Mouse (Mus musculus) lung, postnatal 10 days (tissue): ENCODE data around the gene Serpinb6a.
A peak's percentile ranks its signal among the peaks of the same experiment; 100 is the strongest.

ENCODE experiments used
- DNase-seq: peaks from one replicate; pipeline ENCODE4 v3.0.0; 2021

Serpinb6a gene

GRCm38 (mm10) chr13:33905176-33905954 lies 97.2 kb downstream of the Serpinb6a start, which contains the start of gene Serpinb6c:
Gene Serpinb6c, minus strand, starts transcription at chr13:33905708.
- peak; percentile 2 for DNase-seq

GRCm38 (mm10) chr13:33903290-33903689 lies 99.3 kb downstream of the Serpinb6a start:
- DNase-seq: no peak

- DNase-seq: peak; percentile 21
Measured at GRCm38 (mm10) chr13:33894207-33894606, 108.4 kb downstream of the Serpinb6a start.
